Mouse (Mus musculus): Measurements from ENCODE around the gene Rasl11b. TPM values are rescaled to one million over a fixed set of nuclear protein-coding genes. Genes with fewer than 3 reads are reported as not detected.
A peak's percentile ranks its signal among the peaks of the same experiment; 100 is the strongest.

Gene Rasl11b
- polyA plus RNA-seq, 1 experiment from 2014 or later = 44.5 TPM

DNA sequence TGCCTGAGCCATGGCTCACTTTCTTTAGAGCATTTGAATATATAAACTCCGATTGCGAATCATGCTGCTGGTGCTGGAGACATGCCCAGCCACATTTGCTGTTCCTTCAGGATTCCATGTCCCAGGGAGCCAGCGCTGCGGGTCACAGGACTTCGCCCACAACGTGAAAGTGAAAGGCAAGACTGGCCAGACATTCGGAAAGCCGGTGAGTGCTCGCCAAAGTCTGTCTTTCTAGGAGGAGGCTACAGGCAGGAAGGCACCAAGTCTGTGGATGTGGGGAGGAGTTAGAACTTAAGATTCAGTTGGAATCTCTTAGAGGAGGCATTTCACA is 5.0 kb upstream of the Rasl11b start:
- WGBS = 47% methylated on average over 9 of the region's 9 CpGs

DNA sequence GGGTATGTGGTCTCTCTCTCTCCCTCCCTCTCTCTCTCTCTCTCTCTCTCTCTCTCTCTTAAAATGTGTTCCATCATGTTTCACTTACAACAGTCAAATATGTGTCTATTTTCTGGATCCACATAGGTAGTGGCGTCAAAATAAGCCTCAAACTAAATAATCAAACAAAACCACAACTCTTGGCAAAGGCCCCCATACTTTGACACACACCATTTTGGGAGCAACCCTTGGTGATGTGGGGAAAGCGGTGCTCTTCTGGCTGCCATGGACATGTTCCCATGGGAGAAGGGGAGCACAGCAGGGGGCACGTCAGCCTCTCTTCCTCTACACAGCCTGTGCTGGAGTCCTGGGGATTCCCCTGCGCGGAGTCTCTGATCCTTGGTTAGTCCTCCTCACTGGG is 4.2 kb upstream of the Rasl11b start:
- peaks cover 22% of the 10 kb centered on the region for H3K4me1 ChIP-seq
- ATAC-seq (ENCODE audit: low FRiP score) = no peak

More for the DNA sequence above, 5.0 kb upstream of the Rasl11b start:
- Histone ChIP-seq H3K27me3 (0 out of 2 replicates have a peak, but pooled peaks cover 3% of the 10 kb centered on the region), H3K4me1 (peaks cover 21% of the 10 kb centered on the region), H3K9me3 (replicated peaks) (no peaks in the 10 kb centered on the region), H3K27ac (no peak overlapping the region), H3K36me3 (no peaks in the 10 kb centered on the region), H3K9ac (no peak overlapping the region), H3K4me2 (replicated peaks) (no peak overlapping the region), H3K4me3 (no peak overlapping the region)
- ATAC-seq (ENCODE audit: low FRiP score) = no peak

DNA sequence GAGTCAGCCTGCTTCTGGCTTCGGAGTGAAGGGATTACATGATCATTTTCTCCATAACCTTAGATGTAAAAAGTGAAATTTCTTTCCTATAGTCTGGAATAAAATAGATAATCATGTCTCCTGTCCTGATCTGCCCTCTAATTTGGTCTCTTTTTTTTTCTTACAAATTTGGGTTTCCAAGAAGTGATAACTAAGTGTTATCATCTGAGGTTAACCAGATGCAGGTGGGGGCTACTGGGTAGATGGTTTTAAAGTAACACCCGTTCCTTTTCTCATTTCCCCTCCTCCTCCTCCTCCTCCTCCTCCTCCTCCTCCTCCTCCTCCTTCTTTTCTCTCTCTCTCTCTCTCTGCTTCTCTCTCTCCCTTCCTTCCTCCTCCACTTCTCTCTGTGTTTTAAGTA is 2.1 kb upstream of the Rasl11b start:
- no peak for ATAC-seq (ENCODE audit: low FRiP score)
- no peaks in the 10 kb centered on the region for H3K9me3 ChIP-seq (replicated peaks)
- H3K27ac ChIP-seq = no peak overlapping the region
- WGBS = 79% methylated on average over 2 of the region's 2 CpGs
- H3K9ac ChIP-seq = no peak overlapping the region
- H3K36me3 ChIP-seq = peaks cover 3% of the 10 kb centered on the region; the same call in 1 of the 2 replicates
- 0 out of 2 replicates have a peak, but pooled peaks cover 3% of the 10 kb centered on the region for H3K27me3 ChIP-seq
- no peak overlapping the region for H3K4me2 ChIP-seq (replicated peaks)
- H3K4me1 ChIP-seq = peaks cover 40% of the 10 kb centered on the region
- no peak overlapping the region for H3K4me3 ChIP-seq

More for the DNA sequence above, 4.2 kb upstream of the Rasl11b start:
- no peak overlapping the region for H3K4me2 ChIP-seq (replicated peaks)
- no peak overlapping the region for H3K4me3 ChIP-seq
- no peak overlapping the region for H3K9ac ChIP-seq
- 66% methylated on average over 5 of the region's 5 CpGs for WGBS
- no peaks in the 10 kb centered on the region for H3K36me3 ChIP-seq
- no peaks in the 10 kb centered on the region for H3K9me3 ChIP-seq (replicated peaks)
- no peak overlapping the region for H3K27ac ChIP-seq
- H3K27me3 ChIP-seq = 0 out of 2 replicates have a peak, but pooled peaks cover 3% of the 10 kb centered on the region

DNA sequence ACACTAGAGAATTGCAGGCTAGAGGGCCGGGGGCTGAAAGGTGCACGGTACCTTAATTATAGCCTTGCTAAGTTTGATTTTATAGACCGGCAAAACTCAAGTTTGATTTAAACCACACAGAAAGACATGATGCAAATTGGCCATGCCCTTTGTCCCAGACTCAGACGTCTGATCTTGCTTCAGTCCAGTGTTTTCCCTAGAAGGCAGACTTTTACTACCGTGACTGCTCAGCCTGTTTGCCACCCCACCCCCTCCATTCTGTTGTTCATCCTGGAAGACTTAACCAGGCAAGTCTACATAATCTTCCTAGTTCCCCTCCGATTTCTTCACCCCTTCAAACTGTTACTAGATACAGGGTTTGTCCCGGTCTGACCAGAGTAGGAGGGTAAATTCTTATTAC is 1.5 kb upstream of the Rasl11b start:
- Histone ChIP-seq H3K9me3 (replicated peaks) (no peaks in the 10 kb centered on the region), H3K9ac (no peak overlapping the region), H3K4me2 (replicated peaks) (no peak overlapping the region), H3K27me3 (0 out of 2 replicates have a peak, but pooled peaks cover 3% of the 10 kb centered on the region), H3K36me3 (peaks cover 9% of the 10 kb centered on the region; the same call in 1 of the 2 replicates), H3K4me3 (no peak overlapping the region), H3K4me1 (peaks cover 47% of the 10 kb centered on the region), H3K27ac (no peak overlapping the region)
- 49% methylated on average over 7 of the region's 7 CpGs for WGBS
- no peak for ATAC-seq (ENCODE audit: low FRiP score)

GRCm38 (mm10) chr5:74194027-74194840 is 852 bp upstream of the Rasl11b start:
- Histone ChIP-seq H3K36me3 (peaks cover 13% of the 10 kb centered on the region; the same call in 1 of the 2 replicates), H3K9me3 (replicated peaks) (no peaks in the 10 kb centered on the region), H3K4me2 (replicated peaks) (peak overlapping the region; percentile 89), H3K9ac (peak overlapping the region; percentile 61), H3K27ac (no peak overlapping the region), H3K4me3 (peak overlapping the region; percentile 88), H3K4me1 (peaks cover 47% of the 10 kb centered on the region), H3K27me3 (0 out of 2 replicates have a peak, but pooled peaks cover 3% of the 10 kb centered on the region)
- 26% methylated on average over 16 of the region's 16 CpGs for WGBS
- ATAC-seq (ENCODE audit: low FRiP score) = no peak

GRCm38 (mm10) chr5:74195614-74196306 is 674 bp downstream of the Rasl11b start:
- peak overlapping the region; percentile 91 for H3K9ac ChIP-seq
- peak overlapping the region; percentile 88 for H3K4me3 ChIP-seq
- peak overlapping the region; percentile 89 for H3K4me2 ChIP-seq (replicated peaks)
- peak overlapping the region; percentile 81 for H3K27ac ChIP-seq
- H3K9me3 ChIP-seq (replicated peaks) = no peaks in the 10 kb centered on the region
- H3K4me1 ChIP-seq = peaks cover 44% of the 10 kb centered on the region
- 0 out of 2 replicates have a peak, but pooled peaks cover 3% of the 10 kb centered on the region for H3K27me3 ChIP-seq
- peaks cover 13% of the 10 kb centered on the region; the same call in 1 of the 2 replicates for H3K36me3 ChIP-seq
- WGBS = under 1% methylated on average over 26 of the region's 27 CpGs
- peak; percentile 24 for ATAC-seq (ENCODE audit: low FRiP score)

DNA sequence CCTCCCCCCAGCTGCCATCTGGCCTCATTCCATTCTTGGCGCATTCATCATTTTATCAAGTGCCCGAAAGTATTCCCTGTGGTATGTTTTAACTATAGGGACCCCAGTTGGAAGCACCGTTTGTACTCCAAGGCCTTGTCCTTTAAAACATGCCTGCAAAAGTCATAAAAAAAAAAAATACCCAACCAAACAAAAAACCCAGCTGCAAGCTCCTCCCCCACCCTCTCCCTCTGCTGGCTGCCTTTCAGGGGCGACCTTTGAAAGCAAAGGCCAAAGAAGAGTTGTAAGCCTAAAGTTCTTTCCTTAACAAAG is 1.2 kb downstream of the Rasl11b start:
- Histone ChIP-seq H3K4me3 (peak overlapping the region; percentile 88), H3K9me3 (replicated peaks) (no peaks in the 10 kb centered on the region), H3K27ac (peak overlapping the region; percentile 81; the same call in 1 of the 2 replicates), H3K4me2 (replicated peaks) (peak overlapping the region; percentile 89), H3K27me3 (0 out of 2 replicates have a peak, but pooled peaks cover 3% of the 10 kb centered on the region), H3K9ac (peak overlapping the region; percentile 91), H3K36me3 (peaks cover 13% of the 10 kb centered on the region; the same call in 1 of the 2 replicates), H3K4me1 (peaks cover 47% of the 10 kb centered on the region)
- 2% methylated on average over 4 of the region's 4 CpGs for WGBS
- ATAC-seq (ENCODE audit: low FRiP score) = no peak

GRCm38 (mm10) chr5:74197541-74198330 is 2.6 kb downstream of the Rasl11b start:
- H3K27me3 ChIP-seq = 0 out of 2 replicates have a peak, but pooled peaks cover 3% of the 10 kb centered on the region
- no peaks in the 10 kb centered on the region for H3K9me3 ChIP-seq (replicated peaks)
- peaks cover 13% of the 10 kb centered on the region; the same call in 1 of the 2 replicates for H3K36me3 ChIP-seq
- ATAC-seq (ENCODE audit: low FRiP score) = no peak
- peak overlapping the region; percentile 17 for H3K4me3 ChIP-seq
- H3K4me1 ChIP-seq = peaks cover 54% of the 10 kb centered on the region
- 79% methylated on average over 22 of the region's 22 CpGs for WGBS
- H3K27ac ChIP-seq = peak overlapping the region; percentile 53
- H3K4me2 ChIP-seq (replicated peaks) = peak overlapping the region; percentile 89
- no peak overlapping the region for H3K9ac ChIP-seq

- H3K9me3 ChIP-seq (replicated peaks) = no peaks in the 10 kb centered on the region
- peak overlapping the region; percentile 89; the same call in 1 of the 2 replicates for H3K4me2 ChIP-seq (replicated peaks)
- H3K4me1 ChIP-seq = peaks cover 53% of the 10 kb centered on the region
- H3K36me3 ChIP-seq = peaks cover 16% of the 10 kb centered on the region; the same call in 1 of the 2 replicates
- 0 out of 2 replicates have a peak, but pooled peaks cover 3% of the 10 kb centered on the region for H3K27me3 ChIP-seq
- WGBS = 78% methylated on average over 11 of the region's 11 CpGs
- H3K4me3 ChIP-seq = no peak overlapping the region
- no peak overlapping the region for H3K9ac ChIP-seq
- no peak for ATAC-seq (ENCODE audit: low FRiP score)
- H3K27ac ChIP-seq = no peak overlapping the region
Observed at GRCm38 (mm10) chr5:74198446-74198845, 3.4 kb downstream of the Rasl11b start.

- H3K27me3 ChIP-seq = no peaks in the 10 kb centered on the region
- peaks cover 16% of the 10 kb centered on the region; the same call in 1 of the 2 replicates for H3K36me3 ChIP-seq
- H3K4me2 ChIP-seq (replicated peaks) = no peak overlapping the region
- H3K9me3 ChIP-seq (replicated peaks) = 0 out of 2 replicates have a peak, but pooled peaks cover 2% of the 10 kb centered on the region
- no peak overlapping the region for H3K4me3 ChIP-seq
- H3K9ac ChIP-seq = no peak overlapping the region
- H3K4me1 ChIP-seq = peaks cover 41% of the 10 kb centered on the region
- ATAC-seq (ENCODE audit: low FRiP score) = no peak
- H3K27ac ChIP-seq = no peak overlapping the region
- WGBS = 87% methylated on average over 13 of the region's 13 CpGs
Observed at GRCm38 (mm10) chr5:74199793-74200192, 4.7 kb downstream of the Rasl11b start.

DNA sequence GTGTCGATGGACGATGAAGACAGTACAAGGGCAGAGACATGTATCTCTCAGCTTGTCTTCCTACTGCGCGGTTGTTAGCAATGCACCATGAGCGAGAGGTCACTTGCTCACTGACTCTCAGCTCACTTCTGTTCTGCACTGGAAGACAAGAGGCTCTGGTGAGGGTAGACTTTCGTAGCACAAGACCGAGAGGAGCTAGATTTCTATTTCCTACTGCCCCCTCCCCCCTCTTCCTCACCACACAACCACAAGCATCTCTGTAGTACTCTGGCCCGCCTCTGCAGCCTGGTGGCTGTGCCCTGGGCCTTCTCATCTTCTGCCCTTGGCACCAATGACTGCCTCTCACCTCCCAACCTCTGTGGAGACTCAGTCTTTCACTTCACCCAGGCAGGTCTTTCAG is 5.4 kb downstream of the Rasl11b start:
- 85% methylated on average over 8 of the region's 8 CpGs for WGBS
- H3K27me3 ChIP-seq = no peaks in the 10 kb centered on the region
- ATAC-seq (ENCODE audit: low FRiP score) = no peak
- H3K4me3 ChIP-seq = no peak overlapping the region
- H3K9ac ChIP-seq = no peak overlapping the region
- peaks cover 16% of the 10 kb centered on the region; the same call in 1 of the 2 replicates for H3K36me3 ChIP-seq
- H3K4me2 ChIP-seq (replicated peaks) = no peak overlapping the region
- 0 out of 2 replicates have a peak, but pooled peaks cover 2% of the 10 kb centered on the region for H3K9me3 ChIP-seq (replicated peaks)
- peaks cover 43% of the 10 kb centered on the region for H3K4me1 ChIP-seq
- H3K27ac ChIP-seq = no peak overlapping the region; the same call in 1 of the 2 replicates
